ENCODE assay signal across 8 mouse cellular contexts in the genomic region with DNA sequence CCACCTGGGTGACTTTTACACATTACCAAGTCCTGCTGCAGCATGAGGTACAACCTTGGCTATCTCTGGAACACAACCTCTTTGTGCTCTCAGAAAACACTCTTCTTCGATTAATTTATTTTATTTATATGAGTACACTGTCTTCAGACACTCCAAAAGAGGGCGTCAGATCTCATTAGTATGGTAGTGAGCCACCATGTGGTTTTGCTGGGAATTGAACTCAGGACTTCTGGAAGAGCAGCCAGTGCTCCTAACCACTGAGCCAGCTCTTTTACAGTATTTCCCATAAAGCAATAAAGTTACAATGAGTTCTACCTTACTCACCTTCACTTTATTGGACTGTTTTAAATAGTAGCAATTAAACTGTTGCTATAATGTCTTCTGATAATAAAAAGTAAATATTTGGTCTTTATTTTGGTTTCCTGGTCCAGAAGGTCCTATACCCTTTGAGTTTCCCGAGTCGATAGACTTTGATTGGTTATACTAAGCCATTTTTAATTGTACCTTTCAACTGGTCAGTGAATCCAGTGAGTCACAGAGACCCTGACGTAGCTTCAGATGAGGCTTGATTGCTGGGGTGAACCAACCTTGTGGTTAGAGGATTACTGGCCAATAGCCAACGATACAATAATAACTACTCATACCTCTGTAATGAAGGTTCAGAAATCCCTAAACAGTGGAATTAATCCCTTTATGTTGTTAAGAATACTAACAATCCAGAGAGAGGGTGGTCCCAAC. TPM values are rescaled to one million over a fixed set of nuclear protein-coding genes. Genes with fewer than 3 reads are reported as not detected.
DNase-seq lines count a peak whose midpoint lies in the region; ATAC-seq and TF ChIP-seq lines count a peak whose summit lies in the region.
"Had no signal": no experiment of that assay in that cellular context is flagged by ENCODE, and none has a peak within 500 bp of the region (broad histone marks: within the 10 kb centered on the region; RNA-seq: fewer than 3 reads in every experiment).

No protein-coding gene starts in this region.

- no peaks in the 10 kb centered on the region for H3K9me3 ChIP-seq in hindbrain, embryonic 10.5 days
- H3K9me3 ChIP-seq in hindbrain, embryonic 13.5 days: no peaks in the 10 kb centered on the region

- no peak overlapping the region for H3K4me2 ChIP-seq in hindbrain, embryonic 13.5 days

- CTCF ChIA-PET in Patski (lab: Charles Lee): interaction anchor here (1.5 to 4.2 kb wide), 5 partner anchors 17 to 154 kb away, joined by 3 to 30 read pairs (median 5); a partner anchor contains a TSS

- H3K9ac ChIP-seq in hindbrain, embryonic 13.5 days: no peak overlapping the region
- H3K9ac ChIP-seq: liver, embryonic 14.5 days had no signal

- in situ Hi-C loops in Patski (cut with MboI; ENCODE audit: low pct_unique_long_range_greater_than_20kb): no loop called here

- H3K27ac ChIP-seq in hindbrain, embryonic 10.5 days: no peak overlapping the region
- no peak overlapping the region for H3K27ac ChIP-seq in hindbrain, embryonic 13.5 days
- H3K27ac ChIP-seq: liver, embryonic 14.5 days had no signal

- H3K4me3 ChIP-seq in hindbrain, embryonic 10.5 days: 0 out of 2 replicates have a peak overlapping the region, but pooled peaks have one; percentile 51
- H3K4me3 ChIP-seq in hindbrain, embryonic 13.5 days: no peak overlapping the region

- no peaks in the 10 kb centered on the region for H3K36me3 ChIP-seq in hindbrain, embryonic 10.5 days
- H3K36me3 ChIP-seq in hindbrain, embryonic 13.5 days: no peaks in the 10 kb centered on the region

- WGBS in hindbrain, embryonic 10.5 days: 69% methylated on average over 6 of the region's 6 CpGs
- WGBS in hindbrain, embryonic 13.5 days: 66% methylated on average over 6 of the region's 6 CpGs

- ATAC-seq in hindbrain, embryonic 13.5 days (ENCODE audit: low FRiP score): no peak
- no peak for ATAC-seq in Patski

- TF ChIP-seq CTCF in Patski (IDR thresholded peaks at IDR 0.05): peak; percentile 55

- DNase-seq in hindbrain, embryonic 10.5 days (ENCODE audit: low spot score): no peak
- DNase-seq in thymus, postnatal 0 days (ENCODE audit: low spot score): peak; percentile 3
- no peak for DNase-seq in thymus, postnatal 36 days
- no peak for DNase-seq in Patski (ENCODE audit: low read depth, low spot score)
- no peak for DNase-seq in urinary bladder, adult 2 months (ENCODE audit: low spot score)
- DNase-seq in frontal cortex, adult 2 months (ENCODE audit: extremely low spot score in 1 of 2, low spot score in 1 of 2): no peak

- peaks cover 16% of the 10 kb centered on the region for H3K4me1 ChIP-seq in hindbrain, embryonic 10.5 days (replicated peaks)
- H3K4me1 ChIP-seq in hindbrain, embryonic 13.5 days (replicated peaks): peaks cover 24% of the 10 kb centered on the region

- POLR2A ChIA-PET in Patski (lab: Charles Lee): interaction anchor here (0.6 kb wide), 1 partner anchor 227 kb away, joined by 8 read pairs; no protein-coding TSS in a partner anchor

- peaks cover 72% of the 10 kb centered on the region for H3K27me3 ChIP-seq in hindbrain, embryonic 10.5 days (ENCODE audit: insufficient read depth, poor library complexity, severe bottlenecking)
- H3K27me3 ChIP-seq in hindbrain, embryonic 13.5 days: peaks cover 54% of the 10 kb centered on the region
- H3K27me3 ChIP-seq in Patski: peaks cover 3% of the 10 kb centered on the region

RNA-seq across cellular contexts. Expression of a gene that starts 26.1 kb away (rescaled TPM):
- 6.7 and 7.5 TPM in 2 replicates for polyA plus RNA-seq in hindbrain, embryonic 10.5 days (2016; fragmentation: Nextera tagmentation; extraction: Ambion mirVana)
- 11.3 and 12.2 TPM in 2 replicates for polyA plus RNA-seq in hindbrain, embryonic 13.5 days (2015; fragmentation: Nextera tagmentation; extraction: Ambion mirVana)
- 0.66 and 0.96 TPM in 2 replicates for polyA plus RNA-seq in thymus, postnatal 0 days (2015; fragmentation: Nextera tagmentation; extraction: Ambion mirVana)
- 73.3 TPM for polyA plus RNA-seq in Patski (2021)
- polyA plus RNA-seq in urinary bladder, adult 2 months (2012; rRNA removed): 20.1 and 21.4 TPM in 2 replicates
- polyA plus RNA-seq in frontal cortex, adult 2 months (2012; rRNA removed): 20.6 and 26.2 TPM in 2 replicates
